In the genomic region with DNA sequence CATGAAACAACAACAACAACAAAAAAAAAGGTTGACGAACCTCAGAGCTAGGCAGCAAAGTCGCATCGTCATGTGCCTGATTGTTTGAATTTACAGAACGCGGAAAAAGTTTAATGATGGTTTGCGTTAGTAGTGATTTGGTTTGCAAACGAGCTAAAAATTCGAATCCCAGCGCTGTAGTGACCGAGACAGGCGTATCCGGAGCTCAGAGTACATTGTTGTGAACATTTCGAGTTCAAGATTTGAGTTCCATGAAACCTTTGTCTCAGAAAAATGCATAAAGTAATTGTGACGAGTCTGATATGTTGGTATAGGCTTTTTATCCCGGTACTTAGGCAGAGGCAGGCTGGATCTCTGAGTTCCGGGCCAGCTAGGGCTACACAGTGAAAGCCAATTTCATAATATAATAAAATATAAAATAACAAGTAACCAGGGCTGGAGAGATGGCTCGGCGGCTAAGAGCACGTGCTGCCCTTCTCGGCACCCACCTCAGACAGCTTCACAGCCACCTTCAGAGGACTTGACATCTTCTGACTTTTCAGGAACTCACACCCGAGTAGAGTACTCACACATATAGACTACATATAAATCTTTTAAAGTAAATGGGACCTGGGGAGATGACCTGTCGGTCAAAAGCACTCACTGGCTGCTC, we compare ENCODE assay signal across 8 mouse cellular contexts. TPM values are rescaled to one million over a fixed set of nuclear protein-coding genes. Genes with fewer than 3 reads are reported as not detected.
DNase-seq lines count a peak whose midpoint lies in the region; ATAC-seq and TF ChIP-seq lines count a peak whose summit lies in the region.

No protein-coding gene starts in this region.

- H3K27ac ChIP-seq in heart, embryonic 14.5 days (replicated peaks in 1 of 2; ENCODE audit: control insufficient read depth in 1 of 2, insufficient read depth in 1 of 2, low read depth in 2 of 2, low read length in 2 of 2): peak overlapping the region; percentile 97 to 99
- H3K27ac ChIP-seq in hindbrain, embryonic 10.5 days: peak overlapping the region; percentile 100
- H3K27ac ChIP-seq in midbrain, embryonic 12.5 days (replicated peaks): peak overlapping the region; percentile 96

- intact Hi-C loops in heart, postnatal 25 days (cut with DNase I): loop anchor here (1.0 to 5.0 kb wide), 3 partner anchors 22 to 137 kb away; no protein-coding TSS in a partner anchor

- H3K9me3 ChIP-seq in heart, embryonic 14.5 days (ENCODE audit: control insufficient read depth, low read length): no peaks in the 10 kb centered on the region
- H3K9me3 ChIP-seq in G1E (replicated peaks): peaks cover 5% of the 10 kb centered on the region; the same call in 1 of the 2 replicates
- no peaks in the 10 kb centered on the region for H3K9me3 ChIP-seq in hindbrain, embryonic 10.5 days
- no peaks in the 10 kb centered on the region for H3K9me3 ChIP-seq in midbrain, embryonic 12.5 days

- peak overlapping the region; percentile 84 to 99 for H3K4me3 ChIP-seq in heart, embryonic 14.5 days (ENCODE audit: control insufficient read depth in 1 of 2, insufficient read depth in 1 of 2, low read depth in 1 of 2, low read length in 2 of 2)
- peak overlapping the region; percentile 87 for H3K4me3 ChIP-seq in G1E (ENCODE audit: low read depth, low read length)
- peak overlapping the region; percentile 99 for H3K4me3 ChIP-seq in hindbrain, embryonic 10.5 days
- peak overlapping the region; percentile 69 for H3K4me3 ChIP-seq in midbrain, embryonic 12.5 days

- no peak for DNase-seq in heart, postnatal 25 days (ENCODE audit: low spot score)
- no peak for DNase-seq in G1E (ENCODE audit: low spot score)
- no peak for DNase-seq in hindbrain, embryonic 10.5 days (ENCODE audit: low spot score)
- DNase-seq in urinary bladder, postnatal 10 days (ENCODE audit: low spot score): no peak
- DNase-seq in thymus, postnatal 0 days (ENCODE audit: low spot score): no peak
- no peak for DNase-seq in cerebellum, adult 9-11 months

- H3K4me1 ChIP-seq in heart, embryonic 14.5 days (ENCODE audit: control insufficient read depth in 2 of 2, insufficient read depth in 2 of 2, low read length in 2 of 2): peaks cover 4 to 38% of the 10 kb centered on the region in 2 experiments; a peak in 3 of 4 replicates
- H3K4me1 ChIP-seq in G1E (ENCODE audit: insufficient read depth, low read depth, low read length): peaks cover 33% of the 10 kb centered on the region
- peaks cover 39% of the 10 kb centered on the region for H3K4me1 ChIP-seq in hindbrain, embryonic 10.5 days (replicated peaks)
- peaks cover 40% of the 10 kb centered on the region for H3K4me1 ChIP-seq in midbrain, embryonic 12.5 days

- H3K4me2 ChIP-seq in heart, embryonic 14.5 days (ENCODE audit: low read length): peak overlapping the region; percentile 80
- H3K4me2 ChIP-seq in midbrain, embryonic 12.5 days (replicated peaks): peak overlapping the region; percentile 78

- H3K9ac ChIP-seq in heart, embryonic 14.5 days (ENCODE audit: low read length): peak overlapping the region; percentile 90
- H3K9ac ChIP-seq in midbrain, embryonic 12.5 days (replicated peaks): peak overlapping the region; percentile 92

- no peak for TF ChIP-seq CTCF in G1E (IDR thresholded peaks at IDR 0.05; ENCODE audit: low read depth, low read length)

- no peak for ATAC-seq in heart, embryonic 14.5 days (ENCODE audit: insufficient number of reproducible peaks, insufficient read depth, low FRiP score, low read depth)
- no peak for ATAC-seq in G1E (ENCODE audit: extremely low read depth, insufficient number of reproducible peaks, low FRiP score, poor library complexity, severe bottlenecking)
- no peak for ATAC-seq in midbrain, embryonic 12.5 days (ENCODE audit: low FRiP score, low read depth)

- no peaks in the 10 kb centered on the region for H3K27me3 ChIP-seq in heart, embryonic 14.5 days (ENCODE audit: control insufficient read depth, insufficient read depth, low read length)
- H3K27me3 ChIP-seq in G1E (ENCODE audit: insufficient read depth, low read length): no peaks in the 10 kb centered on the region
- no peaks in the 10 kb centered on the region for H3K27me3 ChIP-seq in hindbrain, embryonic 10.5 days (ENCODE audit: insufficient read depth, poor library complexity, severe bottlenecking)
- H3K27me3 ChIP-seq in midbrain, embryonic 12.5 days: no peaks in the 10 kb centered on the region

- 0 out of 2 replicates have a peak, but pooled peaks cover 6% of the 10 kb centered on the region for H3K36me3 ChIP-seq in heart, embryonic 14.5 days (ENCODE audit: control insufficient read depth, insufficient read depth, low read length)
- peaks cover 27% of the 10 kb centered on the region for H3K36me3 ChIP-seq in G1E (replicated peaks)
- H3K36me3 ChIP-seq in hindbrain, embryonic 10.5 days: peaks cover 19% of the 10 kb centered on the region
- H3K36me3 ChIP-seq in midbrain, embryonic 12.5 days: 0 out of 2 replicates have a peak, but pooled peaks cover 3% of the 10 kb centered on the region

- 14% methylated on average over 22 of the region's 22 CpGs for WGBS in heart, embryonic 14.5 days
- WGBS in hindbrain, embryonic 10.5 days: 32% methylated on average over 22 of the region's 22 CpGs
- WGBS in midbrain, embryonic 12.5 days: 26% methylated on average over 22 of the region's 22 CpGs

RNA-seq across cellular contexts. Expression of gene Ankrd11, which starts 1.0 kb away (rescaled TPM):
- 63.3 and 68.2 TPM in 2 replicates for polyA plus RNA-seq in heart, embryonic 14.5 days (2014; fragmentation: Nextera tagmentation; extraction: Ambion mirVana)
- total RNA-seq in heart, postnatal 25 days (2021): 10 to 100 TPM; 63.7 to 73.0 TPM
- total RNA-seq in G1E (2014; fragmentation: Nextera tagmentation) (115 and 128 TPM in 2 replicates), G1E (2017) (51.5 and 57.3 TPM in 2 replicates)
- 90.7 and 96.3 TPM in 2 replicates for polyA plus RNA-seq in G1E (2012)
- polyA plus RNA-seq in hindbrain, embryonic 10.5 days (2016; fragmentation: Nextera tagmentation; extraction: Ambion mirVana): 31.4 and 34.3 TPM in 2 replicates
- polyA plus RNA-seq in midbrain, embryonic 12.5 days (2016; fragmentation: Nextera tagmentation; extraction: Ambion mirVana): 64.9 and 66.5 TPM in 2 replicates
- 51.4 and 78.6 TPM in 2 replicates for polyA plus RNA-seq in thymus, postnatal 0 days (2015; fragmentation: Nextera tagmentation; extraction: Ambion mirVana)

RNA-seq across cellular contexts. Expression of gene Spg7, which starts 19.6 kb away (rescaled TPM):
- polyA plus RNA-seq in heart, embryonic 14.5 days (2014; fragmentation: Nextera tagmentation; extraction: Ambion mirVana): 64.5 and 64.7 TPM in 2 replicates
- 10 to 100 TPM; 77.4 to 78.7 TPM for total RNA-seq in heart, postnatal 25 days (2021)
- total RNA-seq in G1E (2014; fragmentation: Nextera tagmentation): 11.7 and 14.2 TPM in 2 replicates
- total RNA-seq in G1E (2017): 36.7 and 40.2 TPM in 2 replicates
- 20.9 and 22.6 TPM in 2 replicates for polyA plus RNA-seq in G1E (2012)
- 56.6 and 58.2 TPM in 2 replicates for polyA plus RNA-seq in hindbrain, embryonic 10.5 days (2016; fragmentation: Nextera tagmentation; extraction: Ambion mirVana)
- polyA plus RNA-seq in midbrain, embryonic 12.5 days (2016; fragmentation: Nextera tagmentation; extraction: Ambion mirVana): 58.7 and 67.9 TPM in 2 replicates
- 48.2 and 49.5 TPM in 2 replicates for polyA plus RNA-seq in thymus, postnatal 0 days (2015; fragmentation: Nextera tagmentation; extraction: Ambion mirVana)

RNA-seq across cellular contexts. Expression of gene Rpl13, which starts 59.0 kb away (rescaled TPM):
- 1,025 and 1,098 TPM in 2 replicates for polyA plus RNA-seq in heart, embryonic 14.5 days (2014; fragmentation: Nextera tagmentation; extraction: Ambion mirVana)
- 100 to 1,000 TPM; 426 to 434 TPM for total RNA-seq in heart, postnatal 25 days (2021)
- total RNA-seq in G1E (2014; fragmentation: Nextera tagmentation) (835 and 904 TPM in 2 replicates), G1E (2017) (3,495 and 3,523 TPM in 2 replicates)
- polyA plus RNA-seq in G1E (2012): 4,220 and 5,023 TPM in 2 replicates
- 1,248 and 1,330 TPM in 2 replicates for polyA plus RNA-seq in hindbrain, embryonic 10.5 days (2016; fragmentation: Nextera tagmentation; extraction: Ambion mirVana)
- polyA plus RNA-seq in midbrain, embryonic 12.5 days (2016; fragmentation: Nextera tagmentation; extraction: Ambion mirVana): 1,023 and 1,075 TPM in 2 replicates
- polyA plus RNA-seq in thymus, postnatal 0 days (2015; fragmentation: Nextera tagmentation; extraction: Ambion mirVana): 1,818 and 1,880 TPM in 2 replicates
